Mouse (Mus musculus): ENCODE measurements around the gene Adarb2. TPM values are rescaled to one million over a fixed set of nuclear protein-coding genes. Genes with fewer than 3 reads are reported as not detected.

The Adarb2 gene
- polyA plus RNA-seq, 1 experiment, result 10.0 TPM

DNA sequence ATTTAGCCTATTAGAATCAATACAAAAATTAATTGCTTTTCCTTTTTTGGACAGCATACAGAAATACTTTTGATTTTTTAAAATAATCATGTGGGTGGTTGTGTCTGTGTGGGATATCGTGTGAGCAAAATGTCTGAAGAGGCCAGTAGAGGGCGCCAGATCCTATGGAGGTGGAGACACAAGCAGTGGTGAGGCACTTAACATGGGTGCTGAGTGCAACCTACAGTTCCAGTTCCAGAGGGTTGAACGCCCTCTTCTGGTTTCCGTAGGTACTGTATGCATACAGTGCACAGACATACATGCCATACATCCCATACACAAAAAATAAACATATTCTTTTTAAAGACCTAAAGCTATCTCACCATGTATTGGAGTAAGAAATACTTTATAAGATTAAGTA, 577.8 kb downstream of the Adarb2 start:
- Histone ChIP-seq H3K27me3 (ENCODE audit: control insufficient read depth, insufficient read depth, low read length) (no peaks in the 10 kb centered on the region), H3K4me3 (replicated peaks; ENCODE audit: insufficient read depth, low read depth, low read length) (no peak overlapping the region), H3K27ac (ENCODE audit: insufficient read depth, low read length) (no peak overlapping the region), H3K4me1 (ENCODE audit: control insufficient read depth, insufficient read depth, low read length) (peaks cover 8% of the 10 kb centered on the region)
- 64% methylated on average over 4 of the region's 4 CpGs for WGBS
- DNase-seq, result peak in 1 of 2 experiments; percentile 25
- TF ChIP-seq CTCF (IDR thresholded peaks at IDR 0.05; ENCODE audit: borderline replicate concordance, insufficient read depth, low read depth, low read length) (peak; percentile 36; the same call in 1 of the 2 replicates), POLR2A (IDR thresholded peaks at IDR 0.05; ENCODE audit: borderline replicate concordance, insufficient read depth, low read length) (no peak)

DNA sequence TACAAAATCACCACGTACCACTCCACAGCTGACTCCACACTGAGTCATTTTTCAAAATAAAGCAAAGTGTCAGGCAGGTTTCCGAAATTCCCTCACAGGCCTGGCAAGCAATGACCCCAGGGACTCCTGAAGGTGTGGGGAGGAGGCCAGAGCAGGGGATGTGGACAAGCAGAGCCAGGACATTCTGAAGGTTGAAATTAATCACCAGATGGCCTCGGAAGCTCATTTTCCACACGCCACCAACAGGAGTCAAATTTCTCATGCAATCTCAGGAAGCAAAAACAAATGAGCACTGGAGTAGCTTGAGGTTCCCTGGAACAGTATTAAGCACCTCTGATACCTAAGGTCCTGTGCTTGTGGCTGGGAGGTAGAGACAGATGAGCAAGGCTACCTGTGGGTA, 580.0 kb downstream of the Adarb2 start:
- H3K4me3 ChIP-seq (replicated peaks; ENCODE audit: insufficient read depth, low read depth, low read length), result no peak overlapping the region
- H3K4me1 ChIP-seq (ENCODE audit: control insufficient read depth, insufficient read depth, low read length), result peaks cover 8% of the 10 kb centered on the region
- no peaks in the 10 kb centered on the region for H3K27me3 ChIP-seq (ENCODE audit: control insufficient read depth, insufficient read depth, low read length)
- peak overlapping the region; percentile 7; the same call in 1 of the 2 replicates for H3K27ac ChIP-seq (ENCODE audit: insufficient read depth, low read length)
- peak; percentile 55 to 75 for DNase-seq
- 9% methylated on average over 4 of the region's 4 CpGs for WGBS
- TF ChIP-seq POLR2A (IDR thresholded peaks at IDR 0.05; ENCODE audit: borderline replicate concordance, insufficient read depth, low read length) (no peak), CTCF (IDR thresholded peaks at IDR 0.05; ENCODE audit: borderline replicate concordance, insufficient read depth, low read depth, low read length) (no peak)

DNA sequence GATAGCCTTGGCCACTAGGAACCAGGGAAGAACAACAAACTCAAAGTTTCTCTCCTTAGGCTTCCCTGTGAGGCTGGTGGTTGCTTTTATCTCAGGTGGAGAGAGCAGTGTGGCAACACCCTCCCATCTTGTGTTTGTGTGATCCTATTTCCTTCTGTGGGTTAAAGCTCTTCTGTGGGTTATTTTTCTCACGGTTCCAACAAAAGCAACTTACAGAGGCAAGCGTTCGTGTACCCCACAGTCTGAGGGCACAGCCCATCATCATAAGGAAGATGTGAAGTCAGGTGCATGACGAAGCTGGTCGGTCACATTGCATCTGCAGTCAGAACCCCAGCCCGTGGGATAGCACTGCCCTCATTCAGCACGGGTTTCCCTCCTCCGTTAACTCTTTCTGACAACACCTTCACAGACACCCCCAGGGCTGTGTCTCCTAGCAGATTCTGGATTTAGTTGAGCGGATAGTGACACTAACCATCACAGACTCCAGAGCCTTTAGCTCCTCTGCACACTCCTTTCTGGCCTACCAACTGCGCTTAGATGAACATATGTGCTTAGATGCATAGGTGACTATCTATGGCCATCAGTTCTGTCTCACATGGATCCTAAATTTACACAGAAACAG, 581.1 kb downstream of the Adarb2 start:
- no peak overlapping the region for H3K27ac ChIP-seq (ENCODE audit: insufficient read depth, low read length)
- WGBS, result 90% methylated on average over 10 of the region's 10 CpGs
- H3K4me1 ChIP-seq (ENCODE audit: control insufficient read depth, insufficient read depth, low read length), result peaks cover 8% of the 10 kb centered on the region
- no peak overlapping the region for H3K4me3 ChIP-seq (replicated peaks; ENCODE audit: insufficient read depth, low read depth, low read length)
- DNase-seq, result no peak
- TF ChIP-seq CTCF (IDR thresholded peaks at IDR 0.05; ENCODE audit: borderline replicate concordance, insufficient read depth, low read depth, low read length), result no peak
- TF ChIP-seq POLR2A (IDR thresholded peaks at IDR 0.05; ENCODE audit: borderline replicate concordance, insufficient read depth, low read length), result no peak
- no peaks in the 10 kb centered on the region for H3K27me3 ChIP-seq (ENCODE audit: control insufficient read depth, insufficient read depth, low read length)

DNA sequence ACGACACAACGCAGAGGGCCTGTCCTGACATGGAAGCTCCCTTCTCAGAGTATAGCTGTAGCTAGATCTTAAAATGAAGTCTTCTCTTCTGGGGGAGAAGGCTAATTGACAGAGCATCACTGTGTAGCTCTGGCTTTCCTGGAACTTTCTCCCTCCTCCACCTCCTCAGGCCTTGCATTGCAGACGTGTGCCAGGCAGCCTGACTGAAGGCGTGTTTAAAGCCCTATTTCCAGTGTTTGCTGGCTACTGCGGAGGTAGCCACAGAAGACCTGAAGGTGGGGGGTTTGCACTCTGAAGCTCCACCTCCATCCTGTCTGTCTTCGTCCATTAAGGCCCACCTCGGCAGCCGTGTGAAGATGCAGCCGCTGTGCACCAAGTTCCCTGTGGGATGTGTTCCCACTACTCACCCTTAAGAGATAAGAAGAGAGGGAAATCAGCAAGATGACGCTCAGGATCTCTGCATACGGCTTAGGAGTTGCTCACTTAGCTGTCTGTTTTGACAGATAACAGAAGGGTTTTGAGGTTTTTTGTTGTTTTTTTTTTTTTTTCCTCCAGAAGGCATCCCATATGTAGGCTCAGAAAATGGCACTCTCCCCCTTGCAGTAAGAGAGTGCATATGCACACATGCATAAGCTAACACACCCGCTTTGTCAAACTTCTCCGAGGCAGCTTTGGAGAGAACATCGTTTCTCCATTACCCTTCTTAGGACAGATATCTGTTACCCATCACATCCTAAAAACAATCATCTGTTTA, 581.8 kb downstream of the Adarb2 start:
- Histone ChIP-seq H3K4me1 (ENCODE audit: control insufficient read depth, insufficient read depth, low read length) (peaks cover 8% of the 10 kb centered on the region), H3K27me3 (ENCODE audit: control insufficient read depth, insufficient read depth, low read length) (no peaks in the 10 kb centered on the region), H3K27ac (ENCODE audit: insufficient read depth, low read length) (no peak overlapping the region), H3K4me3 (replicated peaks; ENCODE audit: insufficient read depth, low read depth, low read length) (no peak overlapping the region)
- no peak for DNase-seq
- WGBS, result 92% methylated on average over 14 of the region's 14 CpGs
- TF ChIP-seq POLR2A (IDR thresholded peaks at IDR 0.05; ENCODE audit: borderline replicate concordance, insufficient read depth, low read length) (no peak), CTCF (IDR thresholded peaks at IDR 0.05; ENCODE audit: borderline replicate concordance, insufficient read depth, low read depth, low read length) (no peak)

DNA sequence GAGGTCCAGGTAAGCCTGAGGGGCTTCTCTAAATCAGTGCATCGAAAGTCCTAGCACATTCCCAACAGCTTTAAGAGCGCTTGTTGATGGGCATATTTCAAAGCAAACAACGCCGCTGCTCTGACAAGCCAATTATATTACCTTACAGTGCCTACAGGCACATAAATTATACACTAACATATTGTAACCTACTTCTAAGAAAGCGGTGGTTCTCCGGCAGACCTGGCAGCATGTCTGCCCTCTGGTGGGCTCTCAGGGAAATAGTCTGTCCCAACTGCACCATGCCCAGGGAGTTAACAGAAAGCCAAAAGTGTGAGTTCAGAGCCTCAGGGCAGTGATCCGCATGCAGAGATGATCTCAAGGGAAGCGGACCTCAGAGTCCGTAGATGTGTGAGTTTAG, 582.5 kb downstream of the Adarb2 start:
- peak; percentile 59 to 62 for DNase-seq
- TF ChIP-seq CTCF (IDR thresholded peaks at IDR 0.05; ENCODE audit: borderline replicate concordance, insufficient read depth, low read depth, low read length) (peak; percentile 65), POLR2A (IDR thresholded peaks at IDR 0.05; ENCODE audit: borderline replicate concordance, insufficient read depth, low read length) (no peak)
- WGBS, result 39% methylated on average over 9 of the region's 9 CpGs
- H3K4me1 ChIP-seq (ENCODE audit: control insufficient read depth, insufficient read depth, low read length), result peaks cover 8% of the 10 kb centered on the region
- H3K27ac ChIP-seq (ENCODE audit: insufficient read depth, low read length), result no peak overlapping the region
- no peak overlapping the region for H3K4me3 ChIP-seq (replicated peaks; ENCODE audit: insufficient read depth, low read depth, low read length)
- H3K27me3 ChIP-seq (ENCODE audit: control insufficient read depth, insufficient read depth, low read length), result no peaks in the 10 kb centered on the region

DNA sequence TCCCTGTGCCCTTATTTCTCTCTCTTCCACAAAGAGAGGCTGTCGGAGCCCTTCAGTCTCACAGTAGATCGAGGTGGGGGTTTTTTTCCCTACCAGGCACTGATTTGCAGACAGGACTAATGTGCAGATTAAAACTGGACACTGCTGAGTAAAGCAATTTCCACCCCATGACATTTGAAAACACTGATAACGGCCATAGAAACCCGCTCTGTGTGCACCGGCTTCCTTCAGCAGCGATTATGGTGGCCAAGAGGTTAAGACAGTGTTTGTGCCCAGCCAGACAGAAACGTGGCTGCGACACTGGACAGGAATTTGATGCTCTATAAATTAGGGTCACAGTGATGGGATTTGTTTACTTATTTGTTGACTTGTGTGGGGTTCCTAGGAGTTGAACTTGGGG, 590.6 kb downstream of the Adarb2 start:
- TF ChIP-seq POLR2A (IDR thresholded peaks at IDR 0.05; ENCODE audit: borderline replicate concordance, insufficient read depth, low read length), result no peak
- TF ChIP-seq CTCF (IDR thresholded peaks at IDR 0.05; ENCODE audit: borderline replicate concordance, insufficient read depth, low read depth, low read length), result no peak
- Histone ChIP-seq H3K27ac (ENCODE audit: insufficient read depth, low read length) (no peak overlapping the region), H3K4me3 (replicated peaks; ENCODE audit: insufficient read depth, low read depth, low read length) (no peak overlapping the region), H3K27me3 (ENCODE audit: control insufficient read depth, insufficient read depth, low read length) (no peaks in the 10 kb centered on the region), H3K4me1 (ENCODE audit: control insufficient read depth, insufficient read depth, low read length) (no peaks in the 10 kb centered on the region)
- no peak for DNase-seq
- 67% methylated on average over 8 of the region's 8 CpGs for WGBS

DNA sequence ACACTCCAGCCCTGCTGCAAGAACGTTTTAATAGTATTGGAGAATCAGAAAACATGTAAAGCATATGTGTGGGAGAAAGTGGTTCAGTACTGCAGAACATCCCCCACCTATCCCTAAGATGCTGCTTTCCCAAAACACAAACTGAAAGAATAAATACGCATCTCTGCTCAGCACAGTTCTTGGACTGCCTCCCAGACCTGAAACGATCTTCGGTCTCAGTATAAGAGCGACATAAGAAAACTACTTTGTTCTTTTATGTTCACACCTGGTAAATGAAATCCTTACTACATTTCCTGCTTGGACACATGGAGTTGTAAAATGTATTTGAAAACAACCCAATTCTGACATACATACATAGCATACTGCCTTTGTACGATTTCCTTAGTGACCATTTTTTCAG, 597.9 kb downstream of the Adarb2 start:
- DNase-seq, result no peak
- no peaks in the 10 kb centered on the region for H3K4me1 ChIP-seq (ENCODE audit: control insufficient read depth, insufficient read depth, low read length)
- WGBS, result 65% methylated on average over 6 of the region's 6 CpGs
- TF ChIP-seq POLR2A (IDR thresholded peaks at IDR 0.05; ENCODE audit: borderline replicate concordance, insufficient read depth, low read length) (no peak), CTCF (IDR thresholded peaks at IDR 0.05; ENCODE audit: borderline replicate concordance, insufficient read depth, low read depth, low read length) (no peak)
- no peaks in the 10 kb centered on the region for H3K27me3 ChIP-seq (ENCODE audit: control insufficient read depth, insufficient read depth, low read length)
- H3K27ac ChIP-seq (ENCODE audit: insufficient read depth, low read length), result no peak overlapping the region
- no peak overlapping the region for H3K4me3 ChIP-seq (replicated peaks; ENCODE audit: insufficient read depth, low read depth, low read length)

DNA sequence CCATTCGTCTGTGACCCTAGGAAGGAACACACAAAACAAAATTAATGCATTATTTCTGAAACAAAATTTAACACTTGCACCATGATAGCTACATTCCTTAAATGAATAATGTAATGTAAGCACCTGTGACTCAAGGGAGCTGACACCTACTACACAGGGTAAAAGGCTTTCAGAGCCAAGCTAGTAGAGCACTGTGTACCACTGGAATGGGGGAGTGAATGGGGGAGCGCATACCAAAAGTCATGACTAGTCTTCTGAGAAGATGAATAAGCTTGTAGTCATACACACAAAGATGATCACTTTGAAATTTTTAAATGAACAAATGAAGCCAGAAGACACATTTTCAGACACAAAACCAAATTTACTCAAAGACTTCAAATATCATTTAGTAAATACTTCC, 603.3 kb downstream of the Adarb2 start:
- no peaks in the 10 kb centered on the region for H3K27me3 ChIP-seq (ENCODE audit: control insufficient read depth, insufficient read depth, low read length)
- WGBS, result 97% methylated on average over 2 of the region's 2 CpGs
- no peak overlapping the region for H3K4me3 ChIP-seq (replicated peaks; ENCODE audit: insufficient read depth, low read depth, low read length)
- no peak for DNase-seq
- TF ChIP-seq POLR2A (IDR thresholded peaks at IDR 0.05; ENCODE audit: borderline replicate concordance, insufficient read depth, low read length) (no peak), CTCF (IDR thresholded peaks at IDR 0.05; ENCODE audit: borderline replicate concordance, insufficient read depth, low read depth, low read length) (no peak)
- no peak overlapping the region for H3K27ac ChIP-seq (ENCODE audit: insufficient read depth, low read length)
- no peaks in the 10 kb centered on the region for H3K4me1 ChIP-seq (ENCODE audit: control insufficient read depth, insufficient read depth, low read length)
